Mouse (Mus musculus): ENCODE data around the gene Ifnz. TPM values are rescaled to one million over a fixed set of nuclear protein-coding genes. Genes with fewer than 3 reads are reported as not detected.
"Not testable (repeated sequence)": the region's sequence is repeated elsewhere in the genome, so short reads cannot be mapped to it uniquely, and the experiment has no call there.

Gene Ifnz
- not detected in 2 replicates for total RNA-seq (2017)

- ATAC-seq (ENCODE audit: extremely low read depth, insufficient number of reproducible peaks, low FRiP score, poor library complexity, severe bottlenecking), result not testable (repeated sequence)
Observed at GRCm38 (mm10) chr4:88781831-88782230, at the start of gene Ifnz. TSS of gene Ifnz (plus strand) at chr4:88782131.

GRCm38 (mm10) chr4:88738480-88738879 lies 43.5 kb upstream of the Ifnz start:
- peak; percentile 94 for ATAC-seq (ENCODE audit: extremely low read depth, insufficient number of reproducible peaks, low FRiP score, poor library complexity, severe bottlenecking)

GRCm38 (mm10) chr4:88739036-88739435 lies 42.9 kb upstream of the Ifnz start:
- ATAC-seq (ENCODE audit: extremely low read depth, insufficient number of reproducible peaks, low FRiP score, poor library complexity, severe bottlenecking), result 0 out of 2 replicates have a peak, but pooled peaks have one; percentile 39

- ATAC-seq (ENCODE audit: extremely low read depth, insufficient number of reproducible peaks, low FRiP score, poor library complexity, severe bottlenecking), result no peak
Observed at GRCm38 (mm10) chr4:88741426-88741825, 40.5 kb upstream of the Ifnz start.

- no peak for ATAC-seq (ENCODE audit: extremely low read depth, insufficient number of reproducible peaks, low FRiP score, poor library complexity, severe bottlenecking)
Observed at GRCm38 (mm10) chr4:88742771-88743371, 39.1 kb upstream of the Ifnz start.

- no peak for ATAC-seq (ENCODE audit: extremely low read depth, insufficient number of reproducible peaks, low FRiP score, poor library complexity, severe bottlenecking)
Observed at GRCm38 (mm10) chr4:88744207-88744606, 37.7 kb upstream of the Ifnz start.

GRCm38 (mm10) chr4:88749926-88750325 lies 32.0 kb upstream of the Ifnz start:
- no peak for ATAC-seq (ENCODE audit: extremely low read depth, insufficient number of reproducible peaks, low FRiP score, poor library complexity, severe bottlenecking)

GRCm38 (mm10) chr4:88754818-88755340 lies 27.1 kb upstream of the Ifnz start, which contains the start of gene Gm13271:
TSS of gene Gm13271 (plus strand) at chr4:88754868.
- not testable (repeated sequence) for ATAC-seq (ENCODE audit: extremely low read depth, insufficient number of reproducible peaks, low FRiP score, poor library complexity, severe bottlenecking)

- not testable (repeated sequence) for ATAC-seq (ENCODE audit: extremely low read depth, insufficient number of reproducible peaks, low FRiP score, poor library complexity, severe bottlenecking)
Observed at GRCm38 (mm10) chr4:88756581-88757513, 25.1 kb upstream of the Ifnz start.

GRCm38 (mm10) chr4:88757628-88758031 lies 24.3 kb upstream of the Ifnz start:
- peak; percentile 100 for ATAC-seq (ENCODE audit: extremely low read depth, insufficient number of reproducible peaks, low FRiP score, poor library complexity, severe bottlenecking)

GRCm38 (mm10) chr4:88758751-88759150 lies 23.2 kb upstream of the Ifnz start:
- not testable (repeated sequence) for ATAC-seq (ENCODE audit: extremely low read depth, insufficient number of reproducible peaks, low FRiP score, poor library complexity, severe bottlenecking)

GRCm38 (mm10) chr4:88759610-88760268 lies 22.2 kb upstream of the Ifnz start, which contains the start of gene Gm13283:
TSS of gene Gm13283 (plus strand) at chr4:88760119.
- ATAC-seq (ENCODE audit: extremely low read depth, insufficient number of reproducible peaks, low FRiP score, poor library complexity, severe bottlenecking), result not testable (repeated sequence)

GRCm38 (mm10) chr4:88760431-88760830 lies 21.5 kb upstream of the Ifnz start:
- ATAC-seq (ENCODE audit: extremely low read depth, insufficient number of reproducible peaks, low FRiP score, poor library complexity, severe bottlenecking), result not testable (repeated sequence)

- ATAC-seq (ENCODE audit: extremely low read depth, insufficient number of reproducible peaks, low FRiP score, poor library complexity, severe bottlenecking), result not testable (repeated sequence)
Observed at GRCm38 (mm10) chr4:88761776-88762175, 20.2 kb upstream of the Ifnz start.

- ATAC-seq (ENCODE audit: extremely low read depth, insufficient number of reproducible peaks, low FRiP score, poor library complexity, severe bottlenecking), result not testable (repeated sequence)
Observed at GRCm38 (mm10) chr4:88762341-88762740, 19.6 kb upstream of the Ifnz start.

GRCm38 (mm10) chr4:88763384-88764018 lies 18.4 kb upstream of the Ifnz start:
- peak; percentile 85 for ATAC-seq (ENCODE audit: extremely low read depth, insufficient number of reproducible peaks, low FRiP score, poor library complexity, severe bottlenecking)

- not testable (repeated sequence) for ATAC-seq (ENCODE audit: extremely low read depth, insufficient number of reproducible peaks, low FRiP score, poor library complexity, severe bottlenecking)
Observed at GRCm38 (mm10) chr4:88773534-88773933, 8.4 kb upstream of the Ifnz start, which contains the start of gene Gm13290. TSS of gene Gm13290 (plus strand) at chr4:88773834.

GRCm38 (mm10) chr4:88776622-88777021 lies 5.3 kb upstream of the Ifnz start, which contains the start of gene Gm13289:
TSS of gene Gm13289 (plus strand) at chr4:88776922.
- ATAC-seq (ENCODE audit: extremely low read depth, insufficient number of reproducible peaks, low FRiP score, poor library complexity, severe bottlenecking), result not testable (repeated sequence)

Data from neutrophil, adult 5-6 weeks (primary cell).